Mouse (Mus musculus): ENCODE data around the gene Dad1. TPM values are rescaled to one million over a fixed set of nuclear protein-coding genes. Genes with fewer than 3 reads are reported as not detected.
"Not testable (repeated sequence)": the region's sequence is repeated elsewhere in the genome, so short reads cannot be mapped to it uniquely, and the experiment has no call there.

Gene Dad1
- total RNA-seq, 2 experiments from 2014 or later, result 68.3 to 77.9 TPM

DNA sequence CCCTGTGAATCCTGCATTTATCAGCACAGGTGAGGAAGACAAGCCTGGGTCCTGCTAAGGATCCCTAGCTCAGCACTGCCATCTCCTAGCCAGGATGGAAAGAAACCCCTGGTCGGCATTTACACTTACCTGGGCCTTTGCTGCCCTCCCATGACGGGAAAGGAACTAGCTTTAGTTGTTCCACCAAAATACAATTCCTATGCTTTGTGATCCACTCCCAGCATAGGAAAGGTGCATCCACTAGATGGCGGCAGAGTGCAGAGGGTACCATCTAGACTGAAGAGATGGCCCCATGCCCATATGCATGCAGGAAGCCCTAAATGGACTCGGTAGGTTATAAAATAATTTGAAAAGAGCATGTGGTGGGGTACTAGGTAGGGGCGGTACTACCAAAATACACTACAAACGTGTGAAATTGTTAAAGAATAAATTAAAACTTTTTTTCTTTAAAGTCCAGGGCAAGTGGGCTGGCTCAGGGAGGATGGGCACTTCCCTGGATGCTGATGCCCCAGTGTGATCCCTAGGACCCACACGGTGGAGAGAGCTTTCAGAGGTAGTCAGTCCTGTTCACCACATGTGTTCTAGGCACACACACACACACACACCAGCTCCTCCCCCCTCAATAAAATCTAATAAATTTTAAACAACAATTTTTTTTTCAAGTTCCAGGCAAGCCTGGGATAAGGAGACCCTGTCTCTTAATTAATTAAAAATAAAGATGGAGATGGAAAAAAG, 14.7 kb downstream of the Dad1 start:
- Histone ChIP-seq H3K4me3 (no peak overlapping the region), H3K27ac (no peak overlapping the region)
- peak; percentile 98 for TF ChIP-seq CTCF (IDR thresholded peaks at IDR 0.05)
- intact Hi-C loops (cut with DNase I), result loop anchor here (2.0 kb wide), 1 partner anchor 174 kb away; no protein-coding TSS in a partner anchor
- peak; percentile 85 for DNase-seq

DNA sequence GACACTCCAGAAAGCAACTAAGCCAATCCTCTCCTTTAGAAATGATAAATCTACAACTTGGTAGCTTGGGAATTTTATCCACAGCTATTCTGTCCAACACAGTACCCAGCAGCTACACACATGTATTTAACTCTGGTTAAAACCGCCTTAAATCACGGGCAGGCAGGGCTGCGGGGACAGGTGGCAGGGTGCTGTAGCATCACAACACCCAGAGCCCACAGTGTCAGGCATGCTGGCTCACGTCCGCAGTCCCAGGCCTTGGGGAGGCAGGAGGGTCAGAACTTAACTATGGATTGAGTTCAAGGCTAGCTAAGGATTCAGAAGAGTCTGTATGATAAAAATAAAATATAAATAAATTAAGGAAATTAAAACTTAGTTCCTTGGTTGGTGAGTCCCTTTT, 17.0 kb downstream of the Dad1 start:
- H3K4me3 ChIP-seq, result no peak overlapping the region
- no peak overlapping the region for H3K27ac ChIP-seq
- TF ChIP-seq CTCF (IDR thresholded peaks at IDR 0.05), result no peak
- intact Hi-C loops (cut with DNase I), result no loop called here
- DNase-seq, result no peak

DNA sequence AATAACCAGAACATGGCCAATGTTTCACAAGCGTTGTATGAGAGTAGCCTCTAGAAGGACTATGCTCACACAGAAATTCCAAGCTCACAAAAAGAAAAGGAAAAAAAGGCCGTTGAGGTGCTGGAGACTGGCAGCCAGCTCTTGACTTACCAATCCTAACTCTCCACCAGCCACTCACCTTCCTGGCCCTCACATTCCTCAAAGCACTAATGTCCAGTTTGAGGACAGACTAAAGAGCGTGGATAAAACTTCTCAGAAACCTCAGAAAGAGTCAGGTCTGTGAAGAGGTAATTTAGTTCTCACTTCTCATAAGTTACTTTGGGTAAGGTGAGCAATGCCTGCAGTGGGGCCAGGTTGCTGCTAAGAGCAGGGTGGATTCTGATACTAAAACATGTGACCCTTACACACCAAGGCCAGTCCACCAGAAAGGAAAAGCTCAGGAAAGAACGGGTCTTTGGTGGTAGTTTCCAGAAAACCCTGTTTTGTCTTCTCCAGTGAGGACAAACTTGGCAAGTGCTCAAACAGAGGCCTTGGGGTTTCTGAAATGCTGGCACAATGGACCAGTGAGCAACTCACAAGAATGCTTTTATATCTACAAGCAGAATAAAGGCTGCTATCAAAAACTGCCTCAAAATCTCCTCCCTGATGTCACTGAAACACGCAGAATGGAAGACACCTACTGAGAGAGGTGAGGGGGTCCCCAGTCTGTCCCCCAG, 17.9 kb downstream of the Dad1 start:
- H3K4me3 ChIP-seq, result no peak overlapping the region
- H3K27ac ChIP-seq, result no peak overlapping the region
- DNase-seq, result no peak
- no peak for TF ChIP-seq CTCF (IDR thresholded peaks at IDR 0.05)
- intact Hi-C loops (cut with DNase I), result no loop called here

DNA sequence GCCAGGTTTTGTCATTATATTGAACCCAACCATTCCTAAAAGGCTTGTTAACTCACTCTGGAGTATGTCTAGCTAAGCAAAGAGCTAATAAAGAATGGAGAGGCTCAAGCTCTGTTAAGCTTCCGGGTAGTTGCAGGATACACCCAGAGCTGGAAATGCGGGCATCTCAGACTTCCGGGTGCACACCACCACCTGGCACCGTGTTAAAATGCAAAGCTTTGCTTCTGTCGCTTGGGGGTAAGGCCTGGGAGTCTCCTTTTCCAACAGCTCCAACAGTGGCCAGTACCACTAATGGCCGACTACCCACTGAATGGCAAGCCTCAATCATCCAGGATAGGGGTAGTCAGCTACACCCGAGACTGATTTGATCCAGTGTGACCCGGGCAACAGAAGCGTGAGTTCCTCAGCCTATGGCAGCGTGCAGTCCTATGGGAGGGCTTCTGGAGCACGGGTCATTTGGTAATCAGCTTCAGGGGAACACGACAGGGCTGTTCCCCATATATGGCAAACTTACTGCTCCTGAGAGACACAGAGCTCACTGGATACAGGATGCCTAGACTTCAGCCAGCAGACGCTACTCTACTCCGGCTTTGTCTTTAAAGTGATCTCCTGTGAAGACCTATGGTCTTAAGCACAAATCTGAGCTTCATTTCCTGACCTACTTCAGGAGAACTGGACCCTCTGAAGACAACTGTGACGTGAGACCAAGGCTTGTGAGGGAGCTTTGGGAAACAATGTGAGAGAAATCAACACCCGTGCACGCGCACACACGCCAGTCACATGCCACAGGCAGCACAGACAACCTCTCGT, 19.5 kb downstream of the Dad1 start:
- no peak for TF ChIP-seq CTCF (IDR thresholded peaks at IDR 0.05)
- Histone ChIP-seq H3K4me3 (peak overlapping the region; percentile 48), H3K27ac (peak overlapping the region; percentile 71)
- intact Hi-C loops (cut with DNase I), result no loop called here
- no peak for DNase-seq

DNA sequence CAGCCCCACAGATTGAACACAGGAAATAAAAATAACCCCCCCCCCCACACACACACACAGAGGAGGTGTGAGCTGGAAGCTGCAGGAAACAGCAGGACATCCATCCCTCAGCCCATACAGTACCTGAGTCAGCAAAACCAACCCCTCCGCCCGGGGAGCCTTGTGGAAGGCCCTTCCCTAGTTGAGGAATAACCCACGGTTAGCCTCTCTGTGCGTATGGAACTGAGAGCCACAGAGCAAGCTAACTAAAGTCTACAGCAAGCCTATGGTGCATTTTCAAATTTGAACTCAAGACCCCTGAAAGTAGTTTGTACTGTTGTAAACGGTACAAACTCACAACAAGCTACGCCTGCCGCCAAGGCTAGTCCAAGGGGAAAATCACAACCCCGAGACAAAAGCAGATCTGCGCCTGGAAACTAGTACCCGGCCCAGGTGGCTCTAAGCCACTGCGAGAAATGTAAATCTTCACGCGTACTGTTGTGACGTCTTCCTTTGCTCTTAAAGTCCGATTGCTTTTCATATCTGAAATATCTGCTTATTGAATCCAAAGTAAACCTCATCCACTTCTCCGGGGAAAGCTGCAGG, 20.3 kb downstream of the Dad1 start:
- no peak for DNase-seq
- intact Hi-C loops (cut with DNase I), result no loop called here
- peak overlapping the region; percentile 48 for H3K4me3 ChIP-seq
- no peak for TF ChIP-seq CTCF (IDR thresholded peaks at IDR 0.05)
- peak overlapping the region; percentile 71 for H3K27ac ChIP-seq

DNA sequence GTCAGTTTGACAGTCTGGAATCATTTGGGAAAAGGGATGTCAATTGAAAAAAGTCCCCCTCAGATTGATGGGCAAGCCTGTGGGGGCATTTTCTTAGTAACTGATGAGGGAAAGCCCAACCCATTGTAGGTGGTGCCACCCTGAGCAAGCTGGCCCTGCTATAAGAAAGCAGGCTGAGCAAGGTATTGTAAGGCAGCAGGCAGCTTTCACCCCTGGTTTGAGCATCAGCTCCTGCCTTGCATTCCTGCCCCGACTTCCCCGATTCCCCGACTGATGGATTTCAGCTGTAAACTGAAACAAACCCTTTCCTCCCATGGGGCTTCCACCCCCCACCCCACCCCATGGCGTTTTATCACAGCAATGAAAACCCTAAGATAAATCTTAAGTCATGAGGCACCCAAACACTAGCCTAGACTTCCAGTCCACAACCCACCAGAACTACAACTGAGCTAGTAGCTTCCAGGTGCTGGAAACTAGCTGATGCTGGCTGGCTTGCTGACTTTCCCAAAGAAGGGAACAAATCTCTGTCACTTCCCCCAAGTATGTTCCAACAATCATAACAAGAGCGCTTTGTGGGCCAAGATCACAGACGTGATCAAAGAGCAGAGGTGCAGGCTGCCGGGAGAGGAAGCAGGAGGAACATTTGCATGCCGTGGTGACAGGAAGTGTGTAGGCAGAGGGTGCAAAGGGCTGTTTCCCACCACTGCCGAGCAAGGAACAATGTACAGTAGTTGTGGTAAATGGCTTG, 20.9 kb downstream of the Dad1 start:
- Histone ChIP-seq H3K4me3 (peak overlapping the region; percentile 48), H3K27ac (peak overlapping the region; percentile 71)
- DNase-seq, result no peak
- intact Hi-C loops (cut with DNase I), result no loop called here
- no peak for TF ChIP-seq CTCF (IDR thresholded peaks at IDR 0.05)

DNA sequence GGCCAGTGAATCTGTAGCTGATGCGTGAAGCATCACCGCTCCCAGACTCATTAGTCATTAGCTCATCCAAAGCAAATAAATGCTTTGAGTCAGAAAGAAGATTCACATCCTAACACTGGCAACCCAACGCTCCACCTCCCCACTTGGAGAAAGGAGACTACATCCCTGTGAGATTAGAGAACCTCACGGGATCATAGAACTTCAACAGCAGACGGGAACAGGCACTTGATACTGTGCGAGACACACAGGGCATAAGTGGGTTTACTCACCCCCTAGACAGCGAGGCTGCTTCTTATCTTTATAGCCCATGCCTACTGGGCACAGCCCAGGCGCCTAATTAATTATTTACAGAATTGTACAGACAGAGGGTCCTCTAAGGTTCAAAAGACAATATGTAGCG, 21.8 kb downstream of the Dad1 start:
- TF ChIP-seq CTCF (IDR thresholded peaks at IDR 0.05), result no peak
- intact Hi-C loops (cut with DNase I), result no loop called here
- no peak for DNase-seq
- Histone ChIP-seq H3K27ac (no peak overlapping the region), H3K4me3 (no peak overlapping the region)

DNA sequence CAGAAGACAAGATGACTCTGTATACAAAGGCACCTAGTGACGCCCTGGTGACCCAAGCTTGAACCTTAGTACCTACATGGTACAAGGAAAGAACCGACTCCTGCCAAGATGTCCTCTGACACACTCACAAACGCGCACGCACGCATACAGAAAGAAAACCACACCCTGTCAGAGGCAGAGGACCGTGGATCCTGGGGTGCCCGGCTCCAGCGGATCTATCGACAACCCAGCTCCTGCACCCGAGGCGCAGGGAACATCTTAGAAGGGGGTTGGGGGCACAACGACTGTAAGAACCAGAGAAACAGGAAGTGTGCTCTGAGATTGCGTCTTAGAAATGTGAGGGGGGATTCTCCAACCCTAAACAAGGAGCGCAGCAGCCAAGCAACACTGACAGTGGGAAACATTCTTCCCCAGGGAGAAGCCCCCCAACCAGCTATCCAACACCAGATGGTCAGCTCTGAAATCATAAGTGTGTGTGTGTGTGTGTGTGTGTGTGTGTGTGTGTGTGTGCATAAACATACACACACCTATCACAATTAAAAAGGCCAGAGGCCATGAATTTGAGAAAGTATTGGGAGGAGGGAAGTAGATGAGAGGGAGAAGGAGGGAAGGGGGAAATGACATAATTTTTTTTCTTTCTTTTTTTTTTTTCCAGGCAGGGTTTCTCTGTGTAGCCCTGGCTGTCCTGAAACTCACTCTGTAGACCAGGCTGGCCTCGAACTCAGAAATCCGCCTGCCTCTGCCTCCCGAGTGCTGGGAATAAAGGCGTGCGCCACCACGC, 22.5 kb downstream of the Dad1 start:
- intact Hi-C loops (cut with DNase I), result no loop called here
- DNase-seq, result no peak
- TF ChIP-seq CTCF (IDR thresholded peaks at IDR 0.05), result no peak
- no peak overlapping the region for H3K27ac ChIP-seq
- no peak overlapping the region for H3K4me3 ChIP-seq

DNA sequence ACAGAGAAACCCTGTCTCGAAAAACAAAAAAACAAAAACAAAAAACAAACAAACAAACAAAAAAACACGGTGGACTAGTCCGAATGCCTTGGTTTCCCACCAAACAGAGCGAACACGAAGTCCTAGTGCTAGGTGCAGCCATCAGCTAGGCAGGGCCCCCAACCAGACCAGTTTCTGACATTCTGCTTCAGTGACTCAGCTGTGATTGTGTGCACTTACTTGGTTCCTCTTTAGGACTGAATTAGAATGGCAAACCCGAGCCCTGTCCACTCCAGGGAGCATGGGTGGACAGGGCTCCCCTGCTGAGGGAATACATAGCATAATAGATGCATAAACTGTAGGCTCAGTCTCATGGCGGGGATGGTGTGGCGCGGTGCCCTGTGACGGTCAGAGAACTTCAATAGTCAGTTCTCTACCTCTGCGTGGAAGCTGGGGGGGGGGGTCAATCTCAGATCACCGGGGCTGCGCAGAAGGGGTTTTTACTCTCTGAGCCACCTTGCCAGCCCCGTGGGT, 23.2 kb downstream of the Dad1 start:
- no peak overlapping the region for H3K4me3 ChIP-seq
- no peak for TF ChIP-seq CTCF (IDR thresholded peaks at IDR 0.05)
- no peak for DNase-seq
- no peak overlapping the region for H3K27ac ChIP-seq
- intact Hi-C loops (cut with DNase I), result no loop called here

DNA sequence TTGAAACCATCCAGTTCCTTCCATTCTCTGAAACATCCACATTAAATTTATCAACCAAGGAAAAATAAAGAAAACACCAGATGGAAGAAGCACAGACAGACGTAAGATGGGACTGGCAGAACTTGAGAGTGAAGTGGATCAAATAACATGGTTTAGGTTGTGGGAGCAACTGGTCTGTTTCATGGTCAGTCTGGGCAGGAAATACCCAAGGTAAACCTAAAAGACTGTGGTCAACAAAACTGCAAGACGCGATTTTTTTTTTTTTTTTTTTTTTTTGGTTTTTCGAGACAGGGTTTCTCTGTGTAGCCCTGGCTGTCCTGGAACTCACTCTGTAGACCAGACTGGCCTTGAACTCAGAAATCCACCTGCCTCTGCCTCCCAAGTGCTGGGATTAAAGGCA, 24.1 kb downstream of the Dad1 start:
- not testable (repeated sequence) for DNase-seq, H3K27ac ChIP-seq, H3K4me3 ChIP-seq
- intact Hi-C loops (cut with DNase I), result loop anchor here (2.0 to 10.0 kb wide), 5 partner anchors 165 to 415 kb away; partner anchors contain the start of genes Ajuba, Cdh24 and Gm17606

Data from gastrocnemius, adult 2 months (tissue).